Mouse (Mus musculus) midbrain, postnatal 0 days (tissue): ENCODE measurements around the gene Cdc42bpb. TPM values are rescaled to one million over a fixed set of nuclear protein-coding genes. Genes with fewer than 3 reads are reported as not detected.

Source experiments
- ATAC-seq: fragments of 200-750 bp; cut with Nextera tagmentation; 2 replicates; pipeline ENCODE4 v1.8.0; 2017; ENCODE audit warnings: moderate number of reproducible peaks, mild to moderate bottlenecking, moderate TSS enrichment, moderate library complexity; ENCODE audit not compliant: low FRiP score
- DNase-seq: peaks from one replicate; pipeline ENCODE4 v3.0.0-alpha.2; 2015; ENCODE audit warnings: low spot score
- H3K27ac ChIP-seq: fragments of 300-500 bp; sonication (generic); 2 replicates; pipeline ENCODE4 v1.5.1; 2014; ENCODE audit warnings: low read depth, mild to moderate bottlenecking, low read length, mixed read lengths
- H3K27me3 ChIP-seq: fragments of 300-500 bp; sonication (generic); 2 replicates; pipeline ENCODE4 v1.6.1; 2014; ENCODE audit warnings: low read length, control low read depth, mixed read lengths; ENCODE audit not compliant: insufficient read depth
- H3K36me3 ChIP-seq: fragments of 300-500 bp; sonication (generic); 2 replicates; pipeline ENCODE4 v1.6.1; 2014; ENCODE audit warnings: low read length, control low read depth, mixed read lengths; ENCODE audit not compliant: insufficient read depth
- H3K4me1 ChIP-seq: fragments of 300-500 bp; sonication (generic); 2 replicates; pipeline ENCODE4 v1.6.1; 2014; ENCODE audit warnings: mild to moderate bottlenecking, control low read depth, antibody characterized with exemption, low read length, mixed read lengths; ENCODE audit not compliant: insufficient read depth
- H3K4me2 ChIP-seq: fragments of 300-500 bp; sonication (generic); 2 replicates; pipeline ENCODE4 v1.6.1; 2014; ENCODE audit warnings: low read depth, mild to moderate bottlenecking, low read length, mixed read lengths; ENCODE audit not compliant: poor library complexity, severe bottlenecking
- H3K4me3 ChIP-seq: fragments of 300-500 bp; sonication (generic); 2 replicates; pipeline ENCODE4 v1.5.1; 2014; ENCODE audit warnings: low read depth, mild to moderate bottlenecking, low read length, moderate library complexity
- H3K9ac ChIP-seq: fragments of 300-500 bp; sonication (generic); replicated peaks from 2 replicates; pipeline ENCODE4 v1.6.1; 2014; ENCODE audit warnings: mild to moderate bottlenecking, low read length, moderate library complexity, mixed read lengths; ENCODE audit not compliant: poor library complexity, severe bottlenecking
- H3K9me3 ChIP-seq: fragments of 300-500 bp; sonication (generic); 2 replicates; pipeline ENCODE4 v1.6.1; 2016; ENCODE audit warnings: low read length, control low read depth
- CTCF ChIP-seq: IDR thresholded peaks from 2 replicates; pipeline ENCODE4 v1.5.1; 2016; ENCODE audit warnings: antibody characterized with exemption, mild to moderate bottlenecking
- WGBS: fragments of 180-500 bp; shearing (Covaris S2); extraction: QIAGEN DNeasy Blood & Tissue Kit; methylation state at CpG from one replicate; pipeline ENCODE4 v1.1.7; 2014; 5-methylcytosine and 5-hydroxymethylcytosine counted together
- polyA plus RNA-seq: library from polyadenylated mRNA; unstranded; fragments of >200 nt; fragmentation: Nextera tagmentation; extraction: Ambion mirVana; gene quantifications from 2 replicates; pipeline ENCODE4 v1.2.1, GENCODE M21; 2015
- total RNA-seq: library from RNA; depleted of rRNA; stranded (reverse); fragments of >200 nt; gene quantifications from 2 replicates; pipeline ENCODE4 v1.2.3, GENCODE M21; 2014

The Cdc42bpb gene
- total and polyA plus RNA-seq, 2 experiments from 2014 or later = 35.4 to 259 TPM

GRCm38 (mm10) chr12:111356216-111356615 is 21.3 kb downstream of the Cdc42bpb start:
- H3K9me3 ChIP-seq = no peaks in the 10 kb centered on the region
- DNase-seq (no peak), ATAC-seq (no peak)
- H3K27me3 ChIP-seq = no peaks in the 10 kb centered on the region
- no peak overlapping the region for H3K9ac ChIP-seq
- H3K4me3 ChIP-seq = no peak overlapping the region
- TF ChIP-seq CTCF = no peak
- peaks cover 7% of the 10 kb centered on the region; the same call in 1 of the 2 replicates for H3K4me1 ChIP-seq
- H3K27ac ChIP-seq = no peak overlapping the region
- H3K4me2 ChIP-seq = no peak overlapping the region
- no peaks in the 10 kb centered on the region for H3K36me3 ChIP-seq
- whole genome bisulfite sequencing = 89% methylated on average over 8 of the region's 8 CpGs

GRCm38 (mm10) chr12:111354142-111354541 is 23.4 kb downstream of the Cdc42bpb start:
- no peaks in the 10 kb centered on the region for H3K36me3 ChIP-seq
- H3K4me3 ChIP-seq = no peak overlapping the region
- no peak for DNase-seq
- H3K9me3 ChIP-seq = no peaks in the 10 kb centered on the region
- H3K27ac ChIP-seq = peak overlapping the region; percentile 38; the same call in 1 of the 2 replicates
- H3K27me3 ChIP-seq = no peaks in the 10 kb centered on the region
- 70% methylated on average over 5 of the region's 5 CpGs for WGBS
- no peak overlapping the region for H3K9ac ChIP-seq
- no peak for ATAC-seq
- H3K4me2 ChIP-seq = no peak overlapping the region
- H3K4me1 ChIP-seq = peaks cover 7% of the 10 kb centered on the region; the same call in 1 of the 2 replicates
- no peak for TF ChIP-seq CTCF

- TF ChIP-seq CTCF = no peak
- Histone ChIP-seq H3K36me3 (no peaks in the 10 kb centered on the region), H3K4me3 (no peak overlapping the region), H3K4me2 (0 out of 2 replicates have a peak overlapping the region, but pooled peaks have one; percentile 10), H3K4me1 (peaks cover 7% of the 10 kb centered on the region; the same call in 1 of the 2 replicates), H3K27me3 (no peaks in the 10 kb centered on the region), H3K27ac (peak overlapping the region; percentile 38), H3K9ac (no peak overlapping the region), H3K9me3 (no peaks in the 10 kb centered on the region)
- 22% methylated on average over 15 of the region's 15 CpGs for WGBS
- DNase-seq (peak; percentile 50), ATAC-seq (peak; percentile 78; the same call in 1 of the 2 replicates)
Observed at GRCm38 (mm10) chr12:111353439-111353915, 24.0 kb downstream of the Cdc42bpb start.

- no peak for DNase-seq
- H3K36me3 ChIP-seq = no peaks in the 10 kb centered on the region
- no peak overlapping the region for H3K9ac ChIP-seq
- peak overlapping the region; percentile 38; the same call in 1 of the 2 replicates for H3K27ac ChIP-seq
- no peak for ATAC-seq
- WGBS = 87% methylated on average over 11 of the region's 11 CpGs
- no peak for TF ChIP-seq CTCF
- peaks cover 6% of the 10 kb centered on the region; the same call in 1 of the 2 replicates for H3K4me1 ChIP-seq
- no peaks in the 10 kb centered on the region for H3K27me3 ChIP-seq
- H3K4me2 ChIP-seq = 0 out of 2 replicates have a peak overlapping the region, but pooled peaks have one; percentile 10
- H3K4me3 ChIP-seq = no peak overlapping the region
- H3K9me3 ChIP-seq = no peaks in the 10 kb centered on the region
Observed at GRCm38 (mm10) chr12:111353008-111353407, 24.5 kb downstream of the Cdc42bpb start.

GRCm38 (mm10) chr12:111352520-111352919 is 25.0 kb downstream of the Cdc42bpb start:
- DNase-seq = no peak
- no peak overlapping the region for H3K4me3 ChIP-seq
- H3K36me3 ChIP-seq = no peaks in the 10 kb centered on the region
- H3K27me3 ChIP-seq = no peaks in the 10 kb centered on the region
- no peaks in the 10 kb centered on the region for H3K9me3 ChIP-seq
- no peak for ATAC-seq
- TF ChIP-seq CTCF = no peak
- no peak overlapping the region for H3K27ac ChIP-seq
- WGBS = 77% methylated on average over 10 of the region's 10 CpGs
- no peak overlapping the region for H3K9ac ChIP-seq
- H3K4me2 ChIP-seq = no peak overlapping the region
- H3K4me1 ChIP-seq = peaks cover 2% of the 10 kb centered on the region; the same call in 1 of the 2 replicates

DNA sequence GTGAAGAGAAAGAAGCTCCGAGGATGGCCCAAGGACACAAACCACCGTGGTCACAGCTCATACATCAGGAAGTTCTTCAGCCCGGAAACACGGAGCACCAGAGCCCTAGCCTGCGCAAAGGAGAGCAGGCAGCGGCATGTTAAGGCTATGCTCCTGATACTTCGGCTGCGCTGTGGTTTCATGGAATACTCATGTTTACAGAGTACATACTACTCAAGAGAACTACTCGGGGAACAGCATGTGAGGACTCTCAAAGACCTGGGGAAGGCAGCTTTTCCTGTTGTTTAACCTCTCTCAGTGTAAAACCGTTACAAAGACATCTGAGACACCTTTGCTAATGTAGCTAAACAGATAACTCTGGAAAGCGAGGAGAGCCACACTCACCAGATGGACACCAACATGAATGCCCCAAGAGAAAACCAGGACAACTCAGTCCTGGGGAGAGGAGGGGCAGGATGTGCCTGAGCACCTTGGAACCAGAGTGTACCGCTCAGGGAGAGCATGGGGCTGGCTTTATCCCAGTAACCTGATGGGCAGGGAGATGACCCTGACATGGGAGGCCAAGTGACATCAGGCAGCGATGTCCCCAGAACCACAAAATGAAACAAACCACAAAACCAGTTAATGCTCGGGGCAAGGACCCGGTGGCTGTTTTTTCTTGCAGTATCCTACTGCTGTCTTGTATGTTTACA is 27.8 kb downstream of the Cdc42bpb start:
- WGBS = 88% methylated on average over 14 of the region's 15 CpGs
- Histone ChIP-seq H3K4me3 (no peak overlapping the region), H3K9ac (no peak overlapping the region), H3K36me3 (0 out of 2 replicates have a peak, but pooled peaks cover 4% of the 10 kb centered on the region), H3K27ac (no peak overlapping the region), H3K9me3 (no peaks in the 10 kb centered on the region), H3K4me2 (no peak overlapping the region), H3K4me1 (no peaks in the 10 kb centered on the region; the same call in 1 of the 2 replicates), H3K27me3 (no peaks in the 10 kb centered on the region)
- TF ChIP-seq CTCF = no peak
- ATAC-seq = no peak
- no peak for DNase-seq
